Mouse (Mus musculus) hindbrain, embryonic 14.5 days (tissue): Measurements from ENCODE around the gene Slc38a3. TPM values are rescaled to one million over a fixed set of nuclear protein-coding genes. Genes with fewer than 3 reads are reported as not detected.

ENCODE experiments used
- ATAC-seq: fragments of 200-750 bp; cut with Nextera tagmentation; 2 replicates; pipeline ENCODE4 v1.8.0; 2017; ENCODE audit warnings: moderate number of reproducible peaks, mild to moderate bottlenecking, moderate TSS enrichment, moderate library complexity; ENCODE audit not compliant: low FRiP score
- DNase-seq: peaks from one replicate; pipeline ENCODE4 v3.0.0-alpha.2; 2015; ENCODE audit warnings: low spot score
- H3K27ac ChIP-seq: fragments of 300-500 bp; sonication (generic); 2 replicates; pipeline ENCODE4 v1.5.1; 2014; ENCODE audit warnings: mild to moderate bottlenecking, moderate library complexity
- H3K27me3 ChIP-seq: fragments of 300-500 bp; sonication (generic); 2 replicates; pipeline ENCODE4 v1.6.1; 2014; ENCODE audit warnings: mild to moderate bottlenecking, low read length, mixed read lengths; ENCODE audit not compliant: control insufficient read depth, insufficient read depth
- H3K36me3 ChIP-seq: fragments of 300-500 bp; sonication (generic); replicated peaks from 2 replicates; pipeline ENCODE4 v1.6.1; 2014; ENCODE audit not compliant: control insufficient read depth, insufficient read depth
- H3K4me1 ChIP-seq: fragments of 300-500 bp; sonication (generic); replicated peaks from 2 replicates; pipeline ENCODE4 v1.6.1; 2014; ENCODE audit warnings: antibody characterized with exemption, low read length, mixed read lengths; ENCODE audit not compliant: control insufficient read depth, insufficient read depth
- H3K4me2 ChIP-seq: fragments of 300-500 bp; sonication (generic); replicated peaks from 2 replicates; pipeline ENCODE4 v1.6.1; 2014; ENCODE audit warnings: mild to moderate bottlenecking, moderate library complexity
- H3K4me3 ChIP-seq: fragments of 300-500 bp; sonication (generic); replicated peaks from 2 replicates; pipeline ENCODE4 v1.5.1; 2014; ENCODE audit warnings: mild to moderate bottlenecking, low read length
- H3K9ac ChIP-seq: fragments of 300-500 bp; sonication (generic); 2 replicates; pipeline ENCODE4 v1.6.1; 2014
- H3K9me3 ChIP-seq: fragments of 300-500 bp; sonication (generic); 2 replicates; pipeline ENCODE4 v1.6.1; 2016; ENCODE audit warnings: low read length; ENCODE audit not compliant: control insufficient read depth
- WGBS: fragments of 180-500 bp; shearing (Covaris S2); extraction: QIAGEN DNeasy Blood & Tissue Kit; methylation state at CpG from one replicate; pipeline ENCODE4 v1.1.7; 2014; 5-methylcytosine and 5-hydroxymethylcytosine counted together
- polyA plus RNA-seq: library from polyadenylated mRNA; unstranded; fragments of >200 nt; fragmentation: Nextera tagmentation; extraction: Ambion mirVana; gene quantifications from 2 replicates; pipeline ENCODE4 v1.2.1, GENCODE M21; 2014

Slc38a3 gene
- polyA plus RNA-seq, 1 experiment from 2014 or later, result 48.3 TPM

DNA sequence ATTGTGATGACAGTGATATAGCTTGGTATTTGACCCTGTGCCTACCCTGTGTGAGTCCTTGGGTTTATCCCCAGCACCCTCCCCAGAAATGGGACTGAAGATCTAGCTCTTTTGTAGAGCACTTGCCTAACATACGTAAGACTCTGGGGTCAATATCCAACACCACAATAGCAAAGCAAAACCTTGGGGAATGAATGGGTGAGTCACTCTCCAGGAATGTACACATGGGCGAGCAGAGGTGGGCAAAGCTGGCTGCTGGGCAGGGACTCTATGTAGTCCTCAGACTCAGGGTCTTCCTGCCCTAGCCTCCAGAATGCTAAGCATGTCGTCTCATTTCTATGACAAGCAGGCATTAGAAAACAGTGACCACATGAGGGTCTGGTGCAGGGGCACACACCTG, 20.6 kb downstream of the Slc38a3 start:
- 80% methylated on average over 3 of the region's 3 CpGs for WGBS
- H3K4me3 ChIP-seq, result no peak overlapping the region
- no peak overlapping the region for H3K27ac ChIP-seq
- DNase-seq (no peak), ATAC-seq (no peak)
- no peaks in the 10 kb centered on the region for H3K27me3 ChIP-seq
- H3K36me3 ChIP-seq, result no peaks in the 10 kb centered on the region
- no peak overlapping the region for H3K9ac ChIP-seq
- no peak overlapping the region for H3K4me2 ChIP-seq
- peaks cover 18% of the 10 kb centered on the region; the same call in 1 of the 2 replicates for H3K4me1 ChIP-seq
- no peaks in the 10 kb centered on the region for H3K9me3 ChIP-seq

DNA sequence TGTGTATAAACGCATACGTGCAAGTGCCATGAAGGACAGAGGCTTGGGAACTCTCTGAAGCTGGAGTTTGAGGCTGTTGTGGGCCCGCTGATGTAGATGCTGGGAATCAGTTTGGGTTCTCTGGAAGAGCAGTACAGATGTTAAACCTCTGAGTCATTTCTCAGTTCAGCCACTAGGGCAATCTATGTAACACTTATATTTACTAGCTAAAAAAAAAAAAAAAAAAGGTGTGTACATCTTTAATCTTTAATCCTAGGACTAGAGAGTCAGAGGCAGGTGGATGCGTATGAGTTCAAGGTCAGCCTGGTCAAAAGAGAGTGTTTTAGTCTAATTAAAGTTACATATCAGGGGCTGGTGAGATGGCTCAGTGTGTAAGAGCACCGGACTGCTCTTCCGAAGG, 22.4 kb downstream of the Slc38a3 start:
- Histone ChIP-seq H3K4me3 (no peak overlapping the region), H3K36me3 (no peaks in the 10 kb centered on the region), H3K27ac (no peak overlapping the region), H3K27me3 (no peaks in the 10 kb centered on the region), H3K9ac (no peak overlapping the region), H3K4me2 (no peak overlapping the region), H3K4me1 (peaks cover 18% of the 10 kb centered on the region; the same call in 1 of the 2 replicates), H3K9me3 (no peaks in the 10 kb centered on the region)
- DNase-seq, result no peak
- ATAC-seq, result no peak
- 79% methylated on average over 6 of the region's 6 CpGs for WGBS

DNA sequence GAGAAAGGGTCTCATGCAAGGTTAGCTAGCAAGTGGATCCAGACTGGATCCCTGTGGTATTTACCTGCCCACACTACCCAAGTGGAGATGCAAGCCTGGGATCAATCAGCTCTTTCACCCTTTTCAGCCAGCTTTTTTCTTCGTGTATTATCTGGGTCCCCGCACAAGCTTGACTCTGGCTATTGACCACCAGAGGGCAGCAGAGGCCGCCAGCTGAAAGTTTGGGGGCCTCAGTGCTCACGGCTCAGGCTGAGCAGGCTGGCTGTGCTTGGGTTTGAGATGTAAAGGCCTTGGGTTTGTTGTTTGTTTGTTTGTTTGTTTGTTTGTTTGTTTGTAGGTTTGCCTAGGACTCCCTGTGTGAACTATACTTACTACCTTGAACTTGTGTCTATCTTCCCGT, 23.8 kb downstream of the Slc38a3 start:
- no peak overlapping the region for H3K4me2 ChIP-seq
- no peak overlapping the region for H3K27ac ChIP-seq
- 10% methylated on average over 5 of the region's 5 CpGs for WGBS
- H3K36me3 ChIP-seq, result no peaks in the 10 kb centered on the region
- no peak overlapping the region for H3K9ac ChIP-seq
- H3K9me3 ChIP-seq, result no peaks in the 10 kb centered on the region
- ATAC-seq, result peak; percentile 64; the same call in 1 of the 2 replicates
- H3K4me1 ChIP-seq, result peaks cover 15% of the 10 kb centered on the region; the same call in 1 of the 2 replicates
- peak; percentile 93 for DNase-seq
- H3K27me3 ChIP-seq, result no peaks in the 10 kb centered on the region
- no peak overlapping the region for H3K4me3 ChIP-seq

DNA sequence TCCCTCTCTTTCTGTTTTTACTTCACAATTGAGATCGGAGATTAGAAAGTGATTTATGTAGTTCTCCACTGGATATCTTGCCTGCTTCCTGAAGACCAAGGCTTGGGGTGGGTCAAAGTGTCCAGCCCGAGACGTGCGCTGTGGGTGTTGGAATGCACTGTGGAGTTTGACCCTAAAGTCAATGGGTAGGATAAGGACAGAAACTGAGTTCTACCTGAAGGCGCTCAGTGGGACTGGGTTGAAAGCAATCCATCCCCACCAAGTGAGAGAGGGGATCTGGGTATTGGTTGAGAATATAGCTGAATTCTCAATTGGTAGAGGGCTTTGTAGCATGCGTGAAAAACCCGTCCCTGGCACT, 24.2 kb downstream of the Slc38a3 start:
- WGBS, result 54% methylated on average over 7 of the region's 7 CpGs
- Histone ChIP-seq H3K4me2 (peak overlapping the region; percentile 69), H3K4me3 (no peak overlapping the region), H3K36me3 (no peaks in the 10 kb centered on the region), H3K9me3 (no peaks in the 10 kb centered on the region), H3K27me3 (no peaks in the 10 kb centered on the region), H3K27ac (no peak overlapping the region), H3K4me1 (peaks cover 10% of the 10 kb centered on the region; the same call in 1 of the 2 replicates), H3K9ac (peak overlapping the region; percentile 66)
- ATAC-seq (peak; percentile 12; the same call in 1 of the 2 replicates), DNase-seq (no peak)

DNA sequence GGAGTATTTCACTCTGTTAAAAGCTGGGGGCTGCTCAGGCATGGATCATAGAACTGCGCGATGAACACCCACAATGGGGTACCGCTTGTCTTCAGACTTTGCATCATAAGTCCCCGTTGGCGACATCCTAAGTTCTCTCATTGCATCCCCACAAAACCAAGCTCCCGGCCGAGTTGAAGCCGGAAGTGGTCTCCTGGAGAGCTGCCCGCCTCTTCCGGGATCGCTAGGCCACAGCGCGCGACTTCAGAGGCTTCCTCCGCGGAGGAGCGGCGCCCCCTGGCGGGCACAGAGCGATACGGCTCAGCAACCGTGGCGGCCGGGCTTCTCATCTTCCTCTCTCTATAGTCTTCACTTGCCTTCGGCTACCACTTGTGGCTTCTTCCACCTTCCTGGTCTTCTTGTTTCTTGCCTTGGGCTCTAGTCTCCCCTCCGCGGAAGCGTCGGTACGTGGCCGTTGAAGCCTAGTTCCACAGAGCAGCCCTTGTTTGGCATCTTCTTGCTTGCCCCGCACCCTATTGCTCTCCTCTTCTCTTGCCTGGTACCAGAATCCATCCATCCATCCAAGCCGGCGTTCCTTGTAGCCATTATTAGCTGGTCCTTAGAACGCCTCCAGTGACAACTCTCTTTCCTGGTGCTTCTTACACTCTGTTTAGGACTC, 24.7 kb downstream of the Slc38a3 start:
- Histone ChIP-seq H3K27me3 (no peaks in the 10 kb centered on the region), H3K9ac (peak overlapping the region; percentile 66), H3K9me3 (no peaks in the 10 kb centered on the region), H3K27ac (peak overlapping the region; percentile 71), H3K4me1 (peaks cover 10% of the 10 kb centered on the region; the same call in 1 of the 2 replicates), H3K4me3 (peak overlapping the region; percentile 33), H3K36me3 (no peaks in the 10 kb centered on the region), H3K4me2 (peak overlapping the region; percentile 69)
- ATAC-seq, result peak; percentile 74
- DNase-seq, result peak; percentile 95
- WGBS, result 5% methylated on average over 35 of the region's 35 CpGs

DNA sequence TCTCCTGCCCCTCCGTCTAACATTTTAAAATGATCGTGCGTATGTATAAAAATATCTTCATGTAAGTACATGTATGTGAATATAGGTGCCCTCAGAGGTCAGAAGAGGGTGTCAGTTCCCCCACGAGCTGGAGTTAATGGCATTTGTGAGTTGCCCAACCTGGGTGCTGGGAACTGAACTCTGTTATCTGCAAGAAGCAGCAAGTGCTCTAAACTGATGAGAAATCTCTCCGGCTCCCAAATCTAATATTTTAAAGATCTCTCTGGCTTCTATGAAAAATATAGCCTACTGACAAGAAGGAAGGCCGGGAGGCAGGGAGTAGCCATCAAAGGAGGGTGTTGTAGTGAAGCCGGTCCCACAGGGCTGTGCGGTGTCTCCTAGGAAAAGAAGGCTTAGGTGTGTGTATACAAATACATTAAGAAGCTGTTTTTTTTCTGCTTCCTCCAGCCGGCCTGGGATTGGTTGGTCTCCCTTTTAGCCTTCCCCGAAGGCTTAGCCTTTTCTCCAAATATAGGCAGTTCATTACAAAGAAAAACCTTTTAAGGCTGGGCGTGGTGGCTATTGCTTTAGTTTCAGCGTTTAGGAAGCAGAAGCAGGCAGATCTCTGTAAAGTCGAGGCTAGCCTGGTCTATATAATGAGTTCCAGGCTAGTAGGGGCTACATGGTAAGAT, 25.7 kb downstream of the Slc38a3 start:
- ATAC-seq, result no peak
- 94% methylated on average over 13 of the region's 13 CpGs for WGBS
- Histone ChIP-seq H3K4me2 (peak overlapping the region; percentile 69; the same call in 1 of the 2 replicates), H3K9ac (no peak overlapping the region), H3K36me3 (no peaks in the 10 kb centered on the region), H3K27me3 (no peaks in the 10 kb centered on the region), H3K27ac (no peak overlapping the region), H3K4me1 (peaks cover 10% of the 10 kb centered on the region; the same call in 1 of the 2 replicates), H3K9me3 (no peaks in the 10 kb centered on the region), H3K4me3 (no peak overlapping the region)
- no peak for DNase-seq

- Histone ChIP-seq H3K27ac (no peak overlapping the region), H3K4me3 (no peak overlapping the region), H3K36me3 (no peaks in the 10 kb centered on the region), H3K4me2 (no peak overlapping the region), H3K9ac (no peak overlapping the region), H3K9me3 (no peaks in the 10 kb centered on the region), H3K27me3 (no peaks in the 10 kb centered on the region), H3K4me1 (peaks cover 20% of the 10 kb centered on the region)
- DNase-seq (no peak), ATAC-seq (no peak)
- WGBS, result 36% methylated on average over 8 of the region's 8 CpGs
Observed at GRCm38 (mm10) chr9:107641666-107642065, 27.7 kb downstream of the Slc38a3 start.

GRCm38 (mm10) chr9:107640257-107640772, 29.0 kb downstream of the Slc38a3 start:
- peaks cover 27% of the 10 kb centered on the region for H3K4me1 ChIP-seq
- H3K36me3 ChIP-seq, result no peaks in the 10 kb centered on the region
- H3K9ac ChIP-seq, result no peak overlapping the region
- H3K4me2 ChIP-seq, result no peak overlapping the region
- no peaks in the 10 kb centered on the region for H3K9me3 ChIP-seq
- H3K27ac ChIP-seq, result no peak overlapping the region
- H3K27me3 ChIP-seq, result no peaks in the 10 kb centered on the region
- DNase-seq (no peak), ATAC-seq (no peak)
- no peak overlapping the region for H3K4me3 ChIP-seq
- WGBS, result 40% methylated on average over 8 of the region's 8 CpGs

DNA sequence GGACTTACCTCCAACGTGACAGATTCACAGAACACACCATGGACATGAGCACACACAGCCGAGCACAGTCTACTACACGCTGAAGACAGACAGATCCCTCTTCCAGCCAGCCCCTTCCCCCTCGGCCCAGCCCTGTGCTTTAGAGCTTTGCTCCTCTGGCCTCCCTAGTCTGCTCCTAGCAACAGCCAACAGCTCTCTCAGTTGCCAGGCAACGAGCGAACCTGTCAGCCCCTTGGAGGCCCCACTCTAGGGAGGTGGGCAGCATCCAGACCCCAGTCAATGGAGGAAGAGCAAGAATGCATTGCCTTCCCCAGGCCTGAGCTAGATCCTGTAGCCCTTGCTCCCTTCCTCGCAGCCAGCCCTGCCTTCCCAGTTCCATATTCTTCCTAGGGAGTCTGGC, 32.3 kb downstream of the Slc38a3 start:
- Histone ChIP-seq H3K4me2 (peak overlapping the region; percentile 12; the same call in 1 of the 2 replicates), H3K9ac (no peak overlapping the region), H3K27me3 (no peaks in the 10 kb centered on the region), H3K4me1 (peaks cover 28% of the 10 kb centered on the region), H3K9me3 (no peaks in the 10 kb centered on the region), H3K27ac (peak overlapping the region; percentile 64), H3K36me3 (no peaks in the 10 kb centered on the region), H3K4me3 (no peak overlapping the region)
- peak; percentile 44 for ATAC-seq
- 7% methylated on average over 7 of the region's 7 CpGs for WGBS
- peak; percentile 72 for DNase-seq
